Mouse (Mus musculus): ENCODE data around the gene Camkv. TPM values are rescaled to one million over a fixed set of nuclear protein-coding genes. Genes with fewer than 3 reads are reported as not detected.

Gene Camkv
- total RNA-seq, 2 experiments from 2014 or later, result 4.2 to 6.2 TPM

DNA sequence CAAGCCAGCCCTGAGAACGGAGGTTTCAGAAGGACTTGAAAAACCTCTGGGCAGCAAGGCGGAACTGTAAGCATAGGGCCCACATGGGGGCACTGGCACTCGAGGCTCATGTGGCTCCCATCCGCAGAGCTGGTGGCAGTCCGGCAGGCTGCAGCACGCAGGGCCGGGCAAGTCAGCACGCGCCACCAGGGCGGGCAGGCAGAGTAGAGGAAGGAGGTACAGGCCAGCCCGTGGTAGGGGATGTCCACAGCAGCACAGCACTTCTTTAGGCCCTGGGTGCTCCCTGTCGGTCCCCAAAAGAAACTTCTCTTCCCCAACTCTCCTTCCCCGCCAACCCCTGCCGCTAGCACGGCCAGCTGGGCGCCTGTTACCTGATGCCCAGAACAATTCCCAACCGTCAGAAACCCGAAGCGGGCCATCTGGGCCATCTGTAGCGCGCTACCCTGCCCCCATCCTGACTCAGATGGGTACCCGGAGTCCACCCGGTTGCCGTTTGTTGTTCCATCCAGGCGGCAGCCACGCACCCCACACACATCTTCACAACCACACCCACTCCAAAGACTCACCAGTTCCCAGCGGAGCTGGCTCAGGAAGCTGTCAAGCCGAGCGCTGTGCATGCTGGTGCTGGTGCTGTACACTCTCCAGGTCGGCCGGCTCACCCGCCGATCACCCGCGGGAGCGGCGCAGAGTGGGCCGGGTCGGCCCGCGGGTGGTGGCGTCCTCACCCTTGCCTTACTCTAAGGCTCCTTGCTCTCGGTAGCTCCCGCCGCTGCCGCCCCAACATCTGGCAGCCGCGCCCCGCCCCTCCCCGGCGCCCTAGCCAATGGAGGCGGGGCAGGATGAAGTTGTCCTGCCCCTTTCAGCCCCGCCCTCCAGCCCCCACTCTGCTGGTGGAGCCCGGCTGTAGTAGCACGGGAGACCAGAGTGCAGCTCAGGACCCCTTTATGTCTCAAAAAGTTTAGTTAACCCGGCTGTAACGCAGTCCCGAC, 50.0 kb downstream of the Camkv start, which contains the start of gene Inka1:
Inka1 (minus strand) TSS at position 749 of the 989 bp plus-strand sequence.
- peak; percentile 87 to 92 for DNase-seq (ENCODE audit: low spot score in 2 of 2)

DNA sequence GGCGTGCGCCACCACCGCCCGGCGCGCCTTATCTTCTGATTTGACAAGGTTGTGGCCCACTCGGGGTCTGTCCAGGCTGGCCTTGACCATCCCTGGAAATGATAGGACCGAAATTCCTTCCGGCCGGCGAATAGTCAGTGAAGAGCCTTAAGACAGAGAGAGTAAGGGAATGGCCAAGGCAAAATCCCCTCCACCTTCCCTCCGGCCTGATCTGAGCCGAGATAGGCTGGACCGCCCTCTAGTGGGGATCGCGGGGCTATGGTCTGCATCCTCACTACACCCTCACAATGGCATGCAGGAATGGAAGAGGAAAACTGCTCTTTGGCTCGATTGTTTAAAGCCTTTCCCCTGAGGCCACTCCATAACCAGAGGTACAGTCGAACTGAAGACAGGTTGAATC, 50.9 kb downstream of the Camkv start:
- DNase-seq (ENCODE audit: low spot score in 2 of 2), result peak; percentile 79 to 82

DNA sequence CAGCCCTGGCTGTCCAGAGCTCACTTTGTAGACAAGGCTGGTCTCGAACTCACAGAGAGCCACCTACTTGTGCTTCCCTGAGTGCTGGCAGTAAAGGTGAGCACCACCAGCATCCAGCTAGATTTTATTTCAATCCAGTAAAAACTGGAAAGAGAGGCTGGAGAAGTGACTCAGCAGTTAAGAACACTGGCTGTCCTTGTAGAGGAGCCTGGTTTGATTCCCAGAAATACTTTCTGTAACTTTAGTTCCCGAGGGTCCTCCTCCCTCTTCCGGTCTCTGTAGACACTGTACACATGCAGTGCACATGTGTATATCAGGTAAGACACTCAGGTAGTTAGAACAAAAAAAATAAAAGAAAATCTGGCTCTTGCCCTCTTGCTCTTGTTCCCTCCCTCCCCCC, 52.5 kb downstream of the Camkv start:
- DNase-seq (ENCODE audit: low spot score in 2 of 2), result no peak

DNA sequence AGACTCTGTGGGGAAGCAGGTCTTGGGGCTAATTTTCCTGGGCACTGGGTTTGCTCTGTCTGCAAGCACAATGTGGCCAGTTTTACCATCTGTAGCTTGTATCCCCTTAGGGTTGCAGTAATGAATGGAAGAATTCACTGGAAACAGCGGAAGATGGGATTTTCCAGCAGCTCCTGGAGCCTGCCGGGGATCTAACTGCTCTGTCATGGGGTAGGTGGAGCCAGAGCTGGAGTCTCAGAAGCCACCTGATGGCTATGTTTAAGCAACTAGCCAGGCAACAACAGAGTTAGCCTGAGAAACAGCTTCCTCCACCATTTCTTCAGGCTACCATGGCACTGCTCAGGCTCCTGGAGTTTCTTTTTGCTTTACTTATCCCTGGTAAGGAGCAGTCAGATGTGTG, 56.7 kb downstream of the Camkv start, which contains the start of gene Cdhr4:
Cdhr4 (plus strand) TSS at position 301 of the 400 bp plus-strand sequence.
- no peak for DNase-seq (ENCODE audit: low spot score in 2 of 2)

DNA sequence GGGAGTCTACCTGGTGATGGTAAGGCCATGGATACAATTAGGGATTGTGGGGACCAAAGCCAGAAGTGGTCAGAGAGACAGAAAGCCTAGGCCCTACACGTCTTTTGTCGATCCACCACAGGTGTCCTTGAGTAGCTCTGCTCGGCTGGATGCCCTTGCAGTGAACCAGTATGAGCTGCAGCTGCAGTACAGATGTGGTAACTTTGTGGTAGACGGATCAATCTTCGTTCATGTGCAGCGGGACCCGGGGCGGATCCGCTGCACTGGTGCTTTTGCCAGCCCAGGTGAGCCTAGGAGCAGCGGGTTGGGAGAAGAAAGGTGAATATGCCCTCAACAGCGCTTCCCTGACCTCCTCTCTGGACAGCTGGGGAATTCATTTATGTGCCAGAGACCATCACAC, 57.5 kb downstream of the Camkv start:
- no peak for DNase-seq (ENCODE audit: low spot score in 2 of 2)

DNA sequence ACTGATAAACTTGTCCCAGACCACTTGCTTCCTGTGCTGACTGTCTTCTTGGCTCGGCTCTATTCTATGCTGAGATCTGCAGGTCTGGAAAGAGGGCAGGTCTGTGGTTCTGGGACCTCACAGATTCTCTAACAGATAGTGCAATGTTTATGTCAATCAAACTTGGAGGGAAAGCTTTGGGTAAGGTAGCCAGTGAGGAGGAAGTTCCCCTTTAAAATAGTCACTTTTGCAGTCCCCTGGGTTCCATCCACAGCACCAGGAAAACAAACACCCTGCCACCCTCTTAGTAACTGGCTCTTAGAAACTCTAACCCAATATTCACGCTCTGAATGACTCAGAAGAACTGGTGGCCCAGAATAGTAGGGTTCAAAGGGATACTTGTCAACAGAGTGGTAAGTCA, 59.0 kb downstream of the Camkv start:
- DNase-seq (ENCODE audit: low spot score in 2 of 2), result no peak

DNA sequence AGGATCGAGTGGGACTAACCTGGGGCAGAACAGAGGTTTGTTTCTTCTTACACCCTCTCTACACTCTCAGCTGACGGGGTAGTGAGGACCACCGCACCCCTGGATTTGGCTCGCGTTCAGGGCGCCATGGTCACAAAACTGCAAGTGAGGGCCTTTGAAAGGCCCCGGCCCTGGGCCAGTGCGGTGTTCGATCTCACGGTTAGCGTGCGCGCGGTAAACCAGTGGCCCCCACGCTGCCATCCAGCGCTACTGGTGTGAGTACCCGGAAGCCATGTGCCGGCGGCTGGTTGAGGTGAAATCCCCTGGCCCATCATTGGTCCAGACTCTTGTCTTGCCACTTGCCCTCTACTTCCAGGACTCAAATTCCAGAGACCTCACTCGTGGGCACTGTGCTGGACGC, 60.0 kb downstream of the Camkv start:
- no peak for DNase-seq (ENCODE audit: low spot score in 2 of 2)

DNA sequence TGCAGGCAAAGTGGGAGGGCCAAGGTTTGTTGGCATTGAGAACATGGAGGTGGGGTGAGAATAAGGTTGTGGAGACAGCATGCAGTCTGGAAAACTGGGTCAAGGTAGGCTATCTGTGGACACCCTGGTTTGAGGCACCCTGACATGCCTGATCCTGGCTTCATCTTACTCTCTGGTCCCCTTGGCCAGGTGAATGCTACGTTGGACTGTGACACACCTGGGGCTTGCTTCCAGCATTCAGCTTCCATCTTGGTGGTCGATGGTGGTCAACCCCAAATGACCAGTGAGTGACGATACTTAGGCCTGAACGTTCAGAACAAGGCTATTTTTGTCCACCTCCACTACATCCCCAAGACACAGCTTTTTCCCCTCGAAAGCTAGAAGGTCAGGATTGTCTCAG, 60.6 kb downstream of the Camkv start, which contains the start of gene Gm20662:
Gm20662 (plus strand) TSS at position 301 of the 400 bp plus-strand sequence.
- no peak for DNase-seq (ENCODE audit: low spot score in 2 of 2)

Other genes with a start within 250 kb of the Camkv start
- gene Sema3f, start 225.2 kb upstream of the Camkv start, total RNA-seq (2021), result 10 to 100 TPM; 30.2 to 34.1 TPM
- gene Rbm5, start 164.7 kb upstream of the Camkv start, total RNA-seq (2021), result 100 to 1,000 TPM; 115 to 118 TPM
- gene Rbm6, start 62.4 kb upstream of the Camkv start, total RNA-seq (2021), result 10 to 100 TPM; 48.3 to 52.8 TPM
- 10 to 100 TPM; 18.8 to 21.5 TPM for gene Mon1a, start 47.5 kb upstream of the Camkv start, total RNA-seq (2021)
- 10 to 100 TPM; 10.8 to 11.4 TPM for gene Mst1r, start 28.8 kb upstream of the Camkv start, total RNA-seq (2021)
- not detected for gene Actl11, start 7.2 kb upstream of the Camkv start, total RNA-seq (2021)
- gene Traip, start 14.5 kb downstream of the Camkv start, total RNA-seq (2021), result 1 to 10 TPM; 1.0 to 1.1 TPM
- gene Uba7, start 39.8 kb downstream of the Camkv start, total RNA-seq (2021), result 10 to 100 TPM; 14.2 to 22.1 TPM
- under 1 TPM in 1 of 2 experiments, not detected in 1; 0.29 TPM for gene Gm20661, start 47.4 kb downstream of the Camkv start, total RNA-seq (2021)
- 1 to 10 TPM; 4.3 to 6.4 TPM for gene Inka1, start 50.2 kb downstream of the Camkv start, total RNA-seq (2021)
- gene Cdhr4, start 56.8 kb downstream of the Camkv start, total RNA-seq (2021), result 1 to 10 TPM in 1 of 2 experiments, not detected in 1; 1.2 TPM
- 1 to 10 TPM in 1 of 2 experiments, not detected in 1; 2.4 TPM for gene Gm20662, start 60.7 kb downstream of the Camkv start, total RNA-seq (2021)
- 100 to 1,000 TPM; 112 to 126 TPM for gene Ip6k1, start 66.8 kb downstream of the Camkv start, total RNA-seq (2021)
- gene Gmppb, start 113.6 kb downstream of the Camkv start, total RNA-seq (2021), result 10 to 100 TPM; 19.8 to 20.1 TPM
- gene Amigo3, start 117.5 kb downstream of the Camkv start, total RNA-seq (2021), result 1 to 10 TPM; 2.0 to 3.5 TPM
- gene Mst1, start 144.8 kb downstream of the Camkv start, total RNA-seq (2021), result under 1 TPM in 1 of 2 experiments, not detected in 1; 0.23 TPM
- 10 to 100 TPM; 54.0 to 63.2 TPM for gene Rnf123, start 147.7 kb downstream of the Camkv start, total RNA-seq (2021)
- gene Apeh, start 158.9 kb downstream of the Camkv start, total RNA-seq (2021), result 10 to 100 TPM; 71.8 to 86.6 TPM

All from adrenal gland, adult 18-20 months (tissue).